Mouse (Mus musculus) small intestine, adult 2 months (tissue): ENCODE results near the gene R3hdm1.

Experiments
- CTCF ChIP-seq: fragments of 200-500 bp; IDR thresholded peaks from 2 replicates; pipeline ENCODE4 v1.5.1; 2012; ENCODE audit warnings: low read depth, mild to moderate bottlenecking, control low read depth, inconsistent platforms, low read length, moderate library complexity, mixed read lengths; ENCODE audit not compliant: insufficient replicate concordance, insufficient read length; ENCODE audit errors: extremely low read depth
- POLR2A ChIP-seq: fragments of 200-500 bp; IDR thresholded peaks from 2 replicates; pipeline ENCODE4 v1.6.1; 2012; ENCODE audit warnings: low read depth, mild to moderate bottlenecking, control low read depth, inconsistent platforms, low read length, moderate library complexity

DNA sequence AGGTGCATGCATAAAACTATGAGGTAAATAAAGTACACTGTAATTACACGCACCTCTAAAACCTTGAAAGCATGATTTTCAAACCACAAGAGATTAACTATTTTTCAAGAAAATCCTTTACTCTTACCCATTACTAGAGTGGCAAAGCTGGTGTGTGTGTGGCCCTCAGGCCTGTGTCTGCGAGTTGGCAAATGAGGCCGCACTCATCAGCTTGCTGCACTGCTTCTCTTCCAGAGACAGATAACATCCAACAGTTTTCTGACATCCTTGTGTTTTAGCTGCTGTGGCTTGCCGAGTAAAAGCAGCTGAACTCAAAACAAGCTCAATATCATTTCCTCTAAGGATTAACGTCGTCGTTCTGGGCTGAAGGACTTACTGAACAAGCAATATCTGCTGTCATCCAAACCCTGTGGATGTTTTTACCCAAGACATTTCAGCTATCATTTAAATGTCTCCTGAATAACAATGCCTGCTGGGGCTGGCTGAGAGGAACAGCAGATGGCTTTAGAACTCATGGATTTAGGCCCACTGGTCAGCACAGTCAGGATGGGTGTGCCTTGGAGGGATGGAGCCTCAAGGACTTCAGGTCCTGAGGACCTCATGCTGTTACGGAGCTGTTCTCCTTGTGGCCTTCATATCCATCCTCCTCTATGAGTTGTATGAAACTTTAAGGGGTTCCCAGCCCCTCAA is 42.3 kb upstream of the R3hdm1 start:
- TF ChIP-seq CTCF: no peak
- no peak for TF ChIP-seq POLR2A
